Mouse (Mus musculus) hindbrain, postnatal 0 days (tissue): ENCODE measurements around the gene Nme7. TPM values are rescaled to one million over a fixed set of nuclear protein-coding genes. Genes with fewer than 3 reads are reported as not detected.

Experiments
- ATAC-seq: fragments of 200-750 bp; cut with Nextera tagmentation; 2 replicates; pipeline ENCODE4 v1.8.0; 2017; ENCODE audit warnings: mild to moderate bottlenecking, moderate TSS enrichment, moderate library complexity
- DNase-seq: peaks from one replicate; pipeline ENCODE4 v3.0.0-alpha.2; 2015; ENCODE audit warnings: low spot score
- H3K27ac ChIP-seq: fragments of 300-500 bp; sonication (generic); 2 replicates; pipeline ENCODE4 v1.5.1; 2014; ENCODE audit warnings: mild to moderate bottlenecking
- H3K27me3 ChIP-seq: fragments of 300-500 bp; sonication (generic); 2 replicates; pipeline ENCODE4 v1.6.1; 2014; ENCODE audit warnings: low read length, mixed read lengths; ENCODE audit not compliant: insufficient read depth
- H3K36me3 ChIP-seq: fragments of 300-500 bp; sonication (generic); 2 replicates; pipeline ENCODE4 v1.6.1; 2014; ENCODE audit warnings: low read length, mixed read lengths; ENCODE audit not compliant: insufficient read depth
- H3K4me1 ChIP-seq: fragments of 300-500 bp; sonication (generic); 2 replicates; pipeline ENCODE4 v1.6.1; 2014; ENCODE audit warnings: antibody characterized with exemption, low read length, mixed read lengths; ENCODE audit not compliant: insufficient read depth
- H3K4me2 ChIP-seq: fragments of 300-500 bp; sonication (generic); 2 replicates; pipeline ENCODE4 v1.6.1; 2014; ENCODE audit warnings: low read depth, mild to moderate bottlenecking, low read length, moderate library complexity, mixed read lengths
- H3K4me3 ChIP-seq: fragments of 300-500 bp; sonication (generic); 2 replicates; pipeline ENCODE4 v1.5.1; 2014; ENCODE audit warnings: low read length
- H3K9ac ChIP-seq: fragments of 300-500 bp; sonication (generic); replicated peaks from 2 replicates; pipeline ENCODE4 v1.6.1; 2014; ENCODE audit warnings: mild to moderate bottlenecking, low read length, moderate library complexity, mixed read lengths
- H3K9me3 ChIP-seq: fragments of 300-500 bp; sonication (generic); 2 replicates; pipeline ENCODE4 v1.6.1; 2016; ENCODE audit warnings: low read length, mixed read lengths
- CTCF ChIP-seq: IDR thresholded peaks from 2 replicates; pipeline ENCODE4 v1.5.1; 2016; ENCODE audit warnings: antibody characterized with exemption, control low read depth, low read depth
- WGBS: fragments of 180-500 bp; shearing (Covaris S2); extraction: QIAGEN DNeasy Blood & Tissue Kit; methylation state at CpG from one replicate; pipeline ENCODE4 v1.1.7; 2014; 5-methylcytosine and 5-hydroxymethylcytosine counted together
- polyA plus RNA-seq: library from polyadenylated mRNA; unstranded; fragments of >200 nt; fragmentation: Nextera tagmentation; extraction: Ambion mirVana; gene quantifications from 2 replicates; pipeline ENCODE4 v1.2.1, GENCODE M21; 2015
- total RNA-seq: library from RNA; depleted of rRNA; stranded (reverse); fragments of >200 nt; gene quantifications from 2 replicates; pipeline ENCODE4 v1.2.3, GENCODE M21; 2014

The Nme7 gene
- total and polyA plus RNA-seq, 2 experiments from 2014 or later, result 19.7 to 24.8 TPM

DNA sequence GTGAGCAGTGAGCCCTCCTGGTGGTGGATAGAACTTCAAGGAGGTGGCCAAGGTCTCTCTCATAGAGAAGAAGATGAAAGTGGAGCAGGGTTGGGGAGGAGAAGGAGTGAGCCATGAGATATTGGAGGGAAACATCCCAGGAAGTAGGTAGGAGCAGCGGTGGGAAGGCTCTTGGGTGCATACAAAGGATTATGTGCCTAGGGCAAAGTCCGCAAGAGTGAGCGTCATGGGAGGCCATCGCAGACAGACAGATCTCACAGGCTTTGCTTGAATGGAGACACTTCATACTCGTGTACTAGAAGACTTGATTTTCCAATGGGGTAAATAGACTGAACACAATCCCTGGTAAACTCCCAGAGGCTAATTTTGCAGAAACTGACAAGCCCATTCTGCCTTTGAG is 14.6 kb downstream of the Nme7 start:
- WGBS, result 91% methylated on average over 5 of the region's 5 CpGs
- Histone ChIP-seq H3K9me3 (no peaks in the 10 kb centered on the region), H3K9ac (no peak overlapping the region), H3K4me2 (no peak overlapping the region), H3K4me1 (no peaks in the 10 kb centered on the region), H3K27ac (no peak overlapping the region), H3K4me3 (no peak overlapping the region), H3K36me3 (no peaks in the 10 kb centered on the region), H3K27me3 (no peaks in the 10 kb centered on the region)
- DNase-seq (no peak), ATAC-seq (no peak)
- no peak for TF ChIP-seq CTCF

DNA sequence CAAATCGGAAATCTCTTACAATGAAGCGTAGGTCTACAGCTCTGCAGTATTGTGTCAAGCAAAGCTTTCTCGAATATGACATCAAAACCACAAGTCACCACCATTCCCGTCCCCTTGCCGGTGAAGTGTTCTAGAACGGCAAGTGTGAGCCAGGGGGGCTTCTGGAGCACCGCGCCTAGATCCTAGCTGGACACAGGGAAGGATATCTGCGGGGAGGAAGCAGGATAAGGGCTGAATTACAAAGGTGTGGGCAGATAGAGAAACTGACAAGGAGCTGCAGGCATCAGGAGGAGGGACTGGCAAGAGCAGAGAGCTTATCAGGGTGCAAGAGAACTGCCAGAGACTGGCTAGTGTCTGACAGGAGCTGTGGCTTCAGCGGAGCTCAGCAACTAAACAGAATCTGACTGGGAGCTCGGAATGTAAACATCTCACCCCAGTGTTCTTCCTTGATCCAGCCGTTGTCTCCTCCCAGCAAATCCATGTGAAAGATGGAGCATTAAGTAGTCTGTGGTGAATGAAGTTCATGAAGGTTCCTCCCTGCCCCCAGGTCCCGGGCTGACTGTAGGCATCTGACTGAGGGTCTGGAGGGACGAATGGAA is 15.7 kb downstream of the Nme7 start:
- no peak overlapping the region for H3K4me3 ChIP-seq
- DNase-seq, result no peak
- no peaks in the 10 kb centered on the region for H3K4me1 ChIP-seq
- H3K36me3 ChIP-seq, result no peaks in the 10 kb centered on the region
- no peaks in the 10 kb centered on the region for H3K27me3 ChIP-seq
- ATAC-seq, result no peak
- peak overlapping the region; percentile 26; the same call in 1 of the 2 replicates for H3K27ac ChIP-seq
- H3K9ac ChIP-seq, result 0 out of 2 replicates have a peak overlapping the region, but pooled peaks have one; percentile 9
- no peak for TF ChIP-seq CTCF
- 76% methylated on average over 14 of the region's 14 CpGs for WGBS
- no peaks in the 10 kb centered on the region for H3K9me3 ChIP-seq
- no peak overlapping the region for H3K4me2 ChIP-seq

- 45% methylated on average over 5 of the region's 5 CpGs for WGBS
- Histone ChIP-seq H3K4me3 (no peak overlapping the region), H3K9me3 (no peaks in the 10 kb centered on the region), H3K4me2 (no peak overlapping the region), H3K27ac (peak overlapping the region; percentile 74), H3K4me1 (no peaks in the 10 kb centered on the region), H3K27me3 (no peaks in the 10 kb centered on the region), H3K36me3 (no peaks in the 10 kb centered on the region), H3K9ac (no peak overlapping the region)
- ATAC-seq, result peak; percentile 66
- DNase-seq, result peak; percentile 67
- no peak for TF ChIP-seq CTCF
Measured at GRCm38 (mm10) chr1:164320731-164321130, 16.8 kb downstream of the Nme7 start.

DNA sequence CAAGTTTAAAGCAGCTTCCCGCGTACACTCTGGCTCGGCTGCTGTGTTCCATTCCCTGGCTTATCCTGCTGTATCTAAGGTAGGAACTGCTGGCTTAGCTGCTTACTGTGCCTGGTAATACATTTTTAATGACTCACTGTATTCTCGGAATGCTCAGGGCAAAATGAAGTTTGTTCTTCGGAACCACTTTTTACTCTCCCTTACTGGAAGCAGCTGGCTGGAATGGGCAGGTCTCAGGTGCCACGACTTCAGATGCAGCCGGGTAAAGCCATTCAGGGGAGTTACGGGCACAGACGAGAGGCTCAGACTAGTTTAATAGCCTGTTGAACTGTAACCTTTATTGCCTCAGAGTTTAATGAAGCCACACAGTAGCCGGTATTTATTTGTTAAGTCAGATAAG is 17.5 kb downstream of the Nme7 start:
- ATAC-seq, result no peak
- Histone ChIP-seq H3K4me1 (no peaks in the 10 kb centered on the region), H3K27me3 (no peaks in the 10 kb centered on the region), H3K36me3 (no peaks in the 10 kb centered on the region), H3K4me3 (no peak overlapping the region), H3K4me2 (no peak overlapping the region), H3K27ac (peak overlapping the region; percentile 74), H3K9ac (no peak overlapping the region), H3K9me3 (no peaks in the 10 kb centered on the region)
- no peak for TF ChIP-seq CTCF
- WGBS, result 58% methylated on average over 10 of the region's 10 CpGs
- no peak for DNase-seq

DNA sequence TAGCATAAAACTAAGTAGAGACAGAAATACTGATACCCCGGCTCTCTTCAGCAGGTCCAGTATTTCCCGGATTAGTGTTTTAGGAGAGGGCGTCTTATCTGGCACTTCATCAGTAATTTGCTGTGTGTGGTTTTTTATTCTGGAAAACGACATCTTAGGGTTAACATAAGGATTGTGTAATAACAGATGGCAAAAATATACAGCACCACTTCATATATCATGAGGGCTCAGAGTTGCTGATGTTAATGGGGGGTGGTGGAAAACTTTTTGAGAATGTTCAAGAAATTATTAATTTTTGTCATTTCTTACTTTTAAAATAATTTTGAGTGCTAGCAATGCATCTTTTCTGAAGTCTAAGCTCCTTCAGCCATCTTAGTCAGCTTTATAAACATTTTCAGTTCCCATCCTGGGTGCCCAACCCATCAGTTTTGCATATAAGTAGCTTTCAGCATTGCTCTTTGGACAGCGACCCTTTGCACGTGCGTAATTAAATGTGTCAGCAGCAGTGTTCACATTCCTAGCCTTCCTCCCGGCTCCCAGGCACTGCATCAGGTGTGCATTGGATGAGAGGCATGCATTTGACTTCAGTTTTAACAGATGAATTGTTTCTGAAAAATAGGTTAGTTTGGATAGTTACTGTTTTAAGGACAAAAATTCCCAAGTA is 19.2 kb downstream of the Nme7 start:
- no peaks in the 10 kb centered on the region for H3K36me3 ChIP-seq
- no peak overlapping the region for H3K27ac ChIP-seq
- no peaks in the 10 kb centered on the region for H3K9me3 ChIP-seq
- no peak overlapping the region for H3K4me3 ChIP-seq
- 90% methylated on average over 8 of the region's 8 CpGs for WGBS
- no peak overlapping the region for H3K4me2 ChIP-seq
- no peak for TF ChIP-seq CTCF
- ATAC-seq (no peak), DNase-seq (no peak)
- H3K4me1 ChIP-seq, result no peaks in the 10 kb centered on the region
- H3K27me3 ChIP-seq, result no peaks in the 10 kb centered on the region
- H3K9ac ChIP-seq, result no peak overlapping the region

DNA sequence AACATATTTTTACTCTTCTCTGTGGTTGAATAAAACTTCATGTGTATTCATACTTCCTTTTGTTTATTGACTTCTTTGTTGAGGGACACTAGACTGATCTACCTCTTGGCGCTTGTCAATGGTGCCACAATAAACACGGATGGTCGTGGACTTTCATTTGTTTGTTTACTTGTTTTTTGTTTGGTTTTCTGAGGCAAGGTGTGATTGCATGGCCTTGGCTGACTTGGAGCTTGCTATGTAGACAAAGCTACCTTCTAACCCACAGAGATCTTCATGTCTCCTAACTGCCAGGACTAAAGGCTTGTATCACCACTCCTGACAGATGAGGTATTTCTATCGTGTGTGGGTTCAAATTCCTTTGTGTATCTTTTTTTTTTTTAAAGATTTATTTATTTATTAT is 20.3 kb downstream of the Nme7 start:
- H3K4me2 ChIP-seq, result no peak overlapping the region
- no peaks in the 10 kb centered on the region for H3K36me3 ChIP-seq
- no peak overlapping the region for H3K4me3 ChIP-seq
- no peak overlapping the region for H3K9ac ChIP-seq
- ATAC-seq (no peak), DNase-seq (no peak)
- WGBS, result 85% methylated on average over 4 of the region's 4 CpGs
- no peaks in the 10 kb centered on the region for H3K4me1 ChIP-seq
- no peaks in the 10 kb centered on the region for H3K9me3 ChIP-seq
- H3K27me3 ChIP-seq, result no peaks in the 10 kb centered on the region
- no peak for TF ChIP-seq CTCF
- H3K27ac ChIP-seq, result no peak overlapping the region

DNA sequence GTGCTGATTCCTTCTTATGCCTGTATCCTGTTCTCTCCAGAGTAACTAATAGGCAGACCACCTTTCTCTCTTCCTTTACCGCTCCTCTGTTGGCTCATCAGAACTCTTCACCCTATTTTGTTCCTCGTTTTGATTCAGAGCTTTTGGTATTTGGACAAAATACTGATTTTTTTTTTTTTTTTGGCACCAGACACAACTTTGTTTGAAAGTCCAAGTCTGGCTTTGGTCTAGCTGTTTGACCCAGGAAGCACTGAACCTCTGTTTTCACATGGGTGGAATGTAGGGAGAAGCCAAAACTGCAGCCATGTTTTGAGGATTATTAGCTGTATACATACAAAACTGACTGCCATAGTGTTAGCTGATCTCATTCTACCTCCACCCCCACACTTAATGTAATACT is 21.0 kb downstream of the Nme7 start:
- Histone ChIP-seq H3K9me3 (no peaks in the 10 kb centered on the region), H3K36me3 (no peaks in the 10 kb centered on the region), H3K4me2 (no peak overlapping the region), H3K9ac (no peak overlapping the region), H3K27ac (no peak overlapping the region), H3K27me3 (no peaks in the 10 kb centered on the region), H3K4me1 (no peaks in the 10 kb centered on the region), H3K4me3 (no peak overlapping the region)
- ATAC-seq (no peak), DNase-seq (no peak)
- no peak for TF ChIP-seq CTCF
- 81% methylated on average over 2 of the region's 2 CpGs for WGBS
